In genomic region chr17:31486616-31487198, GRCm38 (mm10) we compare ENCODE assay signal across 12 mouse cellular contexts. TPM values are rescaled to one million over a fixed set of nuclear protein-coding genes. Genes with fewer than 3 reads are reported as not detected.
DNase-seq lines count a peak whose midpoint lies in the region; ATAC-seq and TF ChIP-seq lines count a peak whose summit lies in the region.
"Had no signal": no experiment of that assay in that cellular context is flagged by ENCODE, and none has a peak within 500 bp of the region (broad histone marks: within the 10 kb centered on the region; RNA-seq: fewer than 3 reads in every experiment).

No protein-coding gene starts in this region.

- WGBS in stomach, embryonic 16.5 days = 68% methylated on average over 10 of the region's 10 CpGs
- WGBS in stomach, postnatal 0 days = 75% methylated on average over 10 of the region's 10 CpGs
- WGBS in hindbrain, embryonic 13.5 days = 66% methylated on average over 10 of the region's 10 CpGs
- WGBS in midbrain, embryonic 14.5 days = 65% methylated on average over 10 of the region's 10 CpGs

- H3K9ac ChIP-seq in stomach, embryonic 16.5 days (ENCODE audit: low read length) = peak overlapping the region; percentile 1; the same call in 1 of the 2 replicates
- no peak overlapping the region for H3K9ac ChIP-seq in stomach, postnatal 0 days (ENCODE audit: low read length)
- H3K9ac ChIP-seq in hindbrain, embryonic 13.5 days = peak overlapping the region; percentile 31; the same call in 1 of the 2 replicates
- no peak overlapping the region; the same call in 1 of the 2 replicates for H3K9ac ChIP-seq in midbrain, embryonic 14.5 days (replicated peaks; ENCODE audit: low read length)
- H3K9ac ChIP-seq: heart, embryonic 15.5 days; liver, embryonic 14.5 days had no signal

- H3K27me3 ChIP-seq in stomach, embryonic 16.5 days (ENCODE audit: control insufficient read depth, insufficient read depth, low read length) = no peaks in the 10 kb centered on the region
- H3K27me3 ChIP-seq in stomach, postnatal 0 days (ENCODE audit: control insufficient read depth, insufficient read depth, low read length) = no peaks in the 10 kb centered on the region
- H3K27me3 ChIP-seq in hindbrain, embryonic 13.5 days = 0 out of 2 replicates have a peak, but pooled peaks cover 7% of the 10 kb centered on the region
- H3K27me3 ChIP-seq in midbrain, embryonic 14.5 days (ENCODE audit: control insufficient read depth, insufficient read depth, low read length) = no peaks in the 10 kb centered on the region
- H3K27me3 ChIP-seq: heart, embryonic 15.5 days had no signal

- no peak for DNase-seq in stomach, postnatal 0 days (ENCODE audit: low spot score)
- peak; percentile 41 for DNase-seq in midbrain, embryonic 14.5 days
- DNase-seq in cerebellum, adult 18-20 months = no peak
- DNase-seq in lung, postnatal 4 days = no peak
- no peak for DNase-seq in embryo, embryonic 10 days (ENCODE audit: low spot score)
- DNase-seq: adrenal gland, postnatal 25 days; cerebellum, postnatal 25 days; lung, postnatal 14 days had no signal

- H3K27ac ChIP-seq in stomach, embryonic 16.5 days (ENCODE audit: low read length) = no peak overlapping the region
- no peak overlapping the region for H3K27ac ChIP-seq in stomach, postnatal 0 days (replicated peaks)
- H3K27ac ChIP-seq in hindbrain, embryonic 13.5 days = peak overlapping the region; percentile 76
- H3K27ac ChIP-seq in midbrain, embryonic 14.5 days (replicated peaks; ENCODE audit: low read depth, low read length) = peak overlapping the region; percentile 71
- H3K27ac ChIP-seq: heart, embryonic 15.5 days; liver, embryonic 14.5 days had no signal

- H3K4me3 ChIP-seq in stomach, embryonic 16.5 days (replicated peaks; ENCODE audit: low read length) = no peak overlapping the region
- H3K4me3 ChIP-seq in stomach, postnatal 0 days (ENCODE audit: low read depth, low read length) = no peak overlapping the region
- no peak overlapping the region for H3K4me3 ChIP-seq in hindbrain, embryonic 13.5 days
- no peak overlapping the region for H3K4me3 ChIP-seq in midbrain, embryonic 14.5 days (replicated peaks; ENCODE audit: low read depth, low read length)
- H3K4me3 ChIP-seq: heart, embryonic 15.5 days had no signal

- ATAC-seq in stomach, embryonic 16.5 days (ENCODE audit: insufficient read depth, low FRiP score) = no peak
- no peak for ATAC-seq in stomach, postnatal 0 days (ENCODE audit: low FRiP score, low TSS enrichment)
- ATAC-seq in hindbrain, embryonic 13.5 days (ENCODE audit: low FRiP score) = no peak
- ATAC-seq in midbrain, embryonic 14.5 days (ENCODE audit: low FRiP score, low TSS enrichment) = no peak

- TF ChIP-seq CTCF in stomach, postnatal 0 days (IDR thresholded peaks at IDR 0.05; ENCODE audit: low read depth) = no peak

- H3K4me1 ChIP-seq in stomach, embryonic 16.5 days (ENCODE audit: control insufficient read depth, insufficient read depth, low read length) = 0 out of 2 replicates have a peak, but pooled peaks cover 8% of the 10 kb centered on the region
- no peaks in the 10 kb centered on the region for H3K4me1 ChIP-seq in stomach, postnatal 0 days (replicated peaks; ENCODE audit: control insufficient read depth, insufficient read depth)
- H3K4me1 ChIP-seq in hindbrain, embryonic 13.5 days (replicated peaks) = peaks cover 16% of the 10 kb centered on the region
- H3K4me1 ChIP-seq in midbrain, embryonic 14.5 days (ENCODE audit: control insufficient read depth, insufficient read depth, low read length) = peaks cover 6% of the 10 kb centered on the region; the same call in 1 of the 2 replicates
- H3K4me1 ChIP-seq: heart, embryonic 15.5 days had no signal

- no peak for TF ChIP-seq EP300 in stomach, postnatal 0 days (optimal IDR thresholded peaks at IDR 0.05)

- H3K9me3 ChIP-seq in stomach, embryonic 16.5 days (replicated peaks; ENCODE audit: control insufficient read depth, low read length) = no peaks in the 10 kb centered on the region
- H3K9me3 ChIP-seq in stomach, postnatal 0 days (ENCODE audit: control insufficient read depth, low read length) = no peaks in the 10 kb centered on the region
- no peaks in the 10 kb centered on the region for H3K9me3 ChIP-seq in hindbrain, embryonic 13.5 days
- H3K9me3 ChIP-seq in midbrain, embryonic 14.5 days (ENCODE audit: control insufficient read depth, low read length) = no peaks in the 10 kb centered on the region
- H3K9me3 ChIP-seq: heart, embryonic 15.5 days had no signal

- no peaks in the 10 kb centered on the region for H3K36me3 ChIP-seq in stomach, embryonic 16.5 days (ENCODE audit: control insufficient read depth, insufficient read depth, low read length)
- H3K36me3 ChIP-seq in stomach, postnatal 0 days (ENCODE audit: control insufficient read depth, insufficient read depth, low read length) = no peaks in the 10 kb centered on the region
- H3K36me3 ChIP-seq in hindbrain, embryonic 13.5 days = no peaks in the 10 kb centered on the region
- no peaks in the 10 kb centered on the region for H3K36me3 ChIP-seq in midbrain, embryonic 14.5 days (ENCODE audit: control insufficient read depth, insufficient read depth, low read length)
- H3K36me3 ChIP-seq: heart, embryonic 15.5 days had no signal

- H3K4me2 ChIP-seq in stomach, embryonic 16.5 days (ENCODE audit: low read depth, low read length) = no peak overlapping the region
- H3K4me2 ChIP-seq in stomach, postnatal 0 days (replicated peaks; ENCODE audit: low read depth) = no peak overlapping the region
- H3K4me2 ChIP-seq in hindbrain, embryonic 13.5 days = no peak overlapping the region
- no peak overlapping the region for H3K4me2 ChIP-seq in midbrain, embryonic 14.5 days (ENCODE audit: low read length)
- H3K4me2 ChIP-seq: heart, embryonic 15.5 days had no signal

RNA-seq across cellular contexts. Expression of gene Wdr4, which starts 33.1 kb away (rescaled TPM):
- 33.8 and 42.3 TPM in 2 replicates for polyA plus RNA-seq in stomach, embryonic 16.5 days (2015; fragmentation: Nextera tagmentation; extraction: Ambion mirVana)
- 14.9 and 15.6 TPM in 2 replicates for polyA plus RNA-seq in stomach, postnatal 0 days (2015; fragmentation: Nextera tagmentation; extraction: Ambion mirVana)
- 33.2 and 38.5 TPM in 2 replicates for polyA plus RNA-seq in hindbrain, embryonic 13.5 days (2015; fragmentation: Nextera tagmentation; extraction: Ambion mirVana)
- polyA plus RNA-seq in midbrain, embryonic 14.5 days (2014; fragmentation: Nextera tagmentation; extraction: Ambion mirVana) = 32.2 and 40.3 TPM in 2 replicates

RNA-seq across cellular contexts. Expression of gene Ndufv3, which starts 33.2 kb away (rescaled TPM):
- polyA plus RNA-seq in stomach, embryonic 16.5 days (2015; fragmentation: Nextera tagmentation; extraction: Ambion mirVana) = 311 and 321 TPM in 2 replicates
- 334 and 344 TPM in 2 replicates for polyA plus RNA-seq in stomach, postnatal 0 days (2015; fragmentation: Nextera tagmentation; extraction: Ambion mirVana)
- polyA plus RNA-seq in hindbrain, embryonic 13.5 days (2015; fragmentation: Nextera tagmentation; extraction: Ambion mirVana) = 399 and 414 TPM in 2 replicates
- polyA plus RNA-seq in midbrain, embryonic 14.5 days (2014; fragmentation: Nextera tagmentation; extraction: Ambion mirVana) = 419 and 525 TPM in 2 replicates

Comparison
In these comparisons a context has a peak if more than half of its experiments do, and no peak if none do; other contexts are left out.
1. H3K9ac ChIP-seq: peak in stomach, embryonic 16.5 days (single experiment) and hindbrain, embryonic 13.5 days (single experiment); none in stomach, postnatal 0 days (single experiment) and midbrain, embryonic 14.5 days (single experiment).
2. H3K27ac ChIP-seq: peak in hindbrain, embryonic 13.5 days (single experiment) and midbrain, embryonic 14.5 days (single experiment); none in stomach, embryonic 16.5 days (single experiment) and stomach, postnatal 0 days (single experiment).